Mouse (Mus musculus) gastrocnemius, postnatal 10 days (tissue): ENCODE results near the gene Ngly1. TPM values are rescaled to one million over a fixed set of nuclear protein-coding genes. Genes with fewer than 3 reads are reported as not detected.

Experiments
- DNase-seq: peaks from one replicate; pipeline ENCODE4 v3.0.0; 2021; ENCODE audit warnings: mixed read lengths
- long read RNA-seq, 2 experiments: library from polyadenylated mRNA; stranded (forward); transcript quantifications; one replicate each; pipeline ENCODE4 v2.0.0; 2021
- total RNA-seq, 2 experiments: library from RNA; stranded (reverse); gene quantifications; 2 replicates each; pipeline ENCODE4 v1.2.3; 2021

Ngly1 gene
- total RNA-seq, result 10 to 100 TPM; 44.2 to 46.2 TPM
- long read RNA-seq, experiment 1, transcript Ngly1-201 (12 exons, 2,935 nt), result major isoform, 71 of 95 reads
- long read RNA-seq, experiment 1, partial matches to known transcripts, result 18 of 95 reads
- long read RNA-seq, experiment 1, other reads (novel, unspliced or antisense), result 6 of 95 reads
- long read RNA-seq, experiment 2, transcript Ngly1-201 (12 exons, 2,935 nt), result major isoform, 80 of 100 reads
- long read RNA-seq, experiment 2, partial matches to known transcripts, result 13 of 100 reads
- long read RNA-seq, experiment 2, other reads (novel, unspliced or antisense), result 6 of 100 reads

DNA sequence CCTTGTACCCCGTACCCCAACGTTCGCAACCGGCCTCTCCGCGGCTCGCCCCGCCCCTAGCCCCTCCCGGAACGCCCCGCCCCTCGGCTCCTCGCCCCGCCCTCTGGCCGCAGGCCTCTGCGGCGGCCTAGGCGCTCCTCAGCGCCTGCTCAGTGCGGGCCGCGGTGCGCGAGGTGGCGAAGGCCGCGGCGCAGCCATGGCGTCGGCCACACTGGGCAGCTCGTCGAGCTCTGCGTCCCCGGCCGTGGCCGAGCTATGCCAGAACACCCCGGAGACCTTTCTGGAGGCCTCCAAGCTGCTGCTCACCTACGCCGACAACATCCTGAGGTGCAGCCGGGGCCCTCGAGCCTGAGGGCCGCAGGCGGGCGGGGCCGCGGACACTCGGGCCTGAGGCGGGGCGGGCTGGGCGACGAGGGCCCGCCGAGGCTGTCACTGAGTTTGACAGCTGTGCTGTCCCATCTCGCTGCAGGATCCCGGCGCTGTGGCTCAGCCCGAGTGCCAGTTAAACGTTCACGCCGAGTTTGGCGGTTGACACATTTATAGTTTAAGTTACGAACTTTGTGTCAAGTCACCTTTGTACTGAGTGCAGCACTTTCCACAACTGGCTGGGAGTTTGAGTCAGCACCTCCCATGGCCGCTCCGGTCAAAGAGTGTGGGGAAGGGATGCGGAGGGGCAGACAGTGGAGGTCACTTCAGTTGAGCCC, at the start of gene Ngly1, which contains the start of gene Oxsm:
Ngly1 (plus strand) TSS at position 110 of the 704 bp plus-strand sequence.
Oxsm (minus strand) TSS at position 638 of the 704 bp plus-strand sequence.
- peak; percentile 94 for DNase-seq

DNA sequence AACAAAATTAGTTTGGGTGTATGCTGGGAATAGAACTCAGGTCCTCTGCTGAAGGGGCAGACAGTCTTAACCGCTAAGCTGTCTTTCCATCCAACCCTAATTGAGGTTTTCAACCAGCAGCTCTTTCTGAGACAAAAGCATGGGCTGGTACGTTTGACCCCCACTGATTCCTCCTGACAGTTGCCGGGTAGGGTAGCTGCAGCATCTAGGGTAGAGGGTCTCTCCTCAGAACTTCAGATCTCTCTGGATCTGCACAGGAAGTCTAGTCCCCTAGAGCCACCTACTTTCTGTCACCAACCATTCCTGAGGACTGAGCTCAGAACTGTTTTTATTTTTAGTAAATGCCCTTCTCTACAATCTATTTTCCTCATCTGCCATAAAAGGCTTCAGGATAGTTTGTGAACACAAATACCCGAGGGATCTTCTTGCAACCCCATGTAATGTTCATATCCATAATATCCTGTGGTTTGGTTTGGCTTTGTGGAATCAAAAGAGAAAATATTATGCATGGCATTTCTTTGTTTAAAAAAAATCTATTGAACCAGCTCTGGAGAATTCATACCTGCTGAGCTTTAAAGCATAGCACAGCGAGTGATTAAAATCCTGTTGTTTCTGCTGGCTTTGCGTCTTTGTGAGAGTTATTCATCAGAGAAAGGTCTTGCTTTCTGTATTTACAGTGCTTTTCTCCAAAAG, 48.7 kb upstream of the Ngly1 start:
- no peak for DNase-seq

DNA sequence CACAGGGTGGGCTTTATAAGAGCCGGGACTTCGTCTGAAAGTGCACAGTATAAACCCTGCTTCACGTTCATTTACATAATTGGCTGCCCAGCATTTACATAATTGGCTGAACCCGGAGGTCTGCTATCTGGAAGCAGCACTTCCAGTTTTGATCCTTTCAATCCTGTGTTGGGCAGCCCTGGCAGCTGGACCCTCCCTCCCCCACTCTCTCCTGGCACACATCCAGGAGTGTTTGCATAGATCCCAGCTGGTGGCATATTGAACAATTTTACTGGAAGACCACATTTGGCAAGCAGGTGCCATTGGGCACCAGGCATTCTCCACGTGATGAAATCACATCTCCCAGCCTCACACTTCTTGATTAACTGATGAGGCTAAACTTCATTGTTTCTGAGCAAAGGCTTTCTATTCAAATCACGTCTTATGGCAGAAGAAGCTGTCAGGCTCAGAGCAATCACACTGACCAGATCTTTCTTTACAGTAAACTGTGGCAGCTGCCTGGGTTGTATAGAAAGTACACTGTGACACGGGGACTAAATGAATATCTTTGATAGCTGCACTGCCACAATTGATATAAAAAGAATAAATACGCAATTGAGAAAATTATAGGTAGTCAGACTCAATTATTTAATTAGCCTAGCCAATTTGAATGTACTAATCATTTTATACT, 48.0 kb upstream of the Ngly1 start:
- DNase-seq, result no peak

DNA sequence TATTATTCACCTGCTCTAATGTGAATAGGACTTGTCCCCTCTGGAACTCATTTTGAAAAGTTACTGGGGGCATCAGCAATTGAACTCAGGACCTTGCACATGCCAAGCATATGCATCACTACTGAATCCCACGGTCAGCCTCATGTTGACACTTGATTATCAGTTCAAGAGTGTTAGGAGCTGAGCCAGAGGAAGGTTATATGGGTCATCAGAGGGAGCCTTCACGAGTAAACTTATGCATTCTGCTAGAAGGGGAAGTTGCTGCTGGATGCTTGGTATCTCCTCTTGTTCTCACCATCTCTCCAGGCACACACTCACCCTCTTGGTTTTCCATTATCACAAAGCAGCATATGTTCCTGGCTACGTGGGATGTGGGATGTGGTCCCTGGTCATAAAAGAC, 47.4 kb upstream of the Ngly1 start:
- DNase-seq, result no peak

DNA sequence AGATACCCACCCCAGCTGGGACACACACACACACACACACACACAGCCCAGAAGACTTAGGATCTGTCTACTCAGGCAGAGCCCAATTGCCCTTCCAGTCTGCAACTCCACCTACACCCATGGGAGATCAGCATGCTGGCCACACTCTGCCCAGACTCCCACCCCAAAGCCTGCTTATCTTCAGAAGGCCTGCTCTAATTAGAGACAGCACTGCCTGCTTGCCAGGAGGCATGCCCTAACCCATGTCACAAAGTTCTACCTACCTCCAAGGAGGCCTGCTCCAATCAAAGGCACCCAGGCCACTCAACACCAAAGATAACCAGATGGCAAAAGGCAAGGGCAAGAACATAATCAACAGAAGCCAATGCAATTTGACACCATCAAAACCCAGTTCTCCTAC, 41.4 kb upstream of the Ngly1 start:
- DNase-seq, result no peak

DNA sequence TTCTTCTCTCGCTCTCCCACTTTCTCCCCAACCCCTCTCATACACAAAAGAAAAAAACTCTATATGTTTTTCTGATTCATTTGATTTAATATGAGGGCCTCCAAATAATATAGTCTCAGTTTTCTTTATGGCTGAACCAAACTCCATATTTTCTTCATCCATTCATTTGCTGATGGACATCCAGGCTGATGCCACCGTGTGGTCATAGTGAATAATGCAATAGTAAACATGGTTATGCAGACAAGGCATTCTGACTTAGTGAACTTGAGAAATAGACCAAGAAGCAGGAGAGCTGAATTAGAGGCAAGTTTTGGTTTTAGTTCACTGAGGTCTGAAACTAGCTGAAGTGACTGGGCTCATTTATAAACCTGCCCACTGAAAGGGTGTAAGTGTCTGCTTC, 30.1 kb upstream of the Ngly1 start:
- DNase-seq, result no peak

DNA sequence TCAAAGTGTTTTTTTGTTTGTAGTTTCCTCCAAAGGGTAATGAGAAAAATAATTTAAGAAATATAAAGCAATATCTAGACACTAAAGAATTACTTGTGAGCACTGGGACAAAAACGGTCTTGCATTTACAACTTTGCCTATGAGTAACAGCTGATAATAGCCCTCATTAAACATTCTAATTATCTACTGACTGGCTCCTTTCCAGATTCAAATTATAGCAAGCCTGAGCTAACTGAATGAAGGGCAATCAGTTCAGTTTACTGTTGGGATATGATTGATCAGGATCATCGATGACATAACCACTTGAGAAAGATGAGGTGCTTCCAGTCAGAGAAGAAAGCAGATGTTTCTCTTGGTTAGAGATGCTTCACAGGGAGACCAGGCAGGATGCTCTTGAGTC, 19.7 kb upstream of the Ngly1 start:
- DNase-seq, result no peak

DNA sequence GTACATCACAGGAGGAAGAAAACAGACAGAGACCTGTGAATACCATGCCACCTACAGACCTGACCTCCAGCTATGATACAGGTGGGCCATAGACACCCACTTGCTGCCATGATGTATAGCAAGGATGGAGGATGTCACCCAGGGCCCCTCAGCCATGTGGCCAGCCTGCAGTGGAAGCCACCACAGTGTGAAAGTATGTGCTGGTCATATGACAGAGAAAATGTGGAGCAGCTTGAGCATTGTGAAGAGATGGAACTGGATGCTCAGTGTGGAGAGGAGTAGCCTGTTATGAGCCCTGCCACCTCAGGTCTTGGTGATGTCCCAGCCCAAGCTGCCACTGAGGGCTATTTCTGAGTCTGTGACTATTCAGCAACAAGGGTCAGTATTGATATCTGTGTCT, 18.5 kb upstream of the Ngly1 start:
- DNase-seq, result no peak

DNA sequence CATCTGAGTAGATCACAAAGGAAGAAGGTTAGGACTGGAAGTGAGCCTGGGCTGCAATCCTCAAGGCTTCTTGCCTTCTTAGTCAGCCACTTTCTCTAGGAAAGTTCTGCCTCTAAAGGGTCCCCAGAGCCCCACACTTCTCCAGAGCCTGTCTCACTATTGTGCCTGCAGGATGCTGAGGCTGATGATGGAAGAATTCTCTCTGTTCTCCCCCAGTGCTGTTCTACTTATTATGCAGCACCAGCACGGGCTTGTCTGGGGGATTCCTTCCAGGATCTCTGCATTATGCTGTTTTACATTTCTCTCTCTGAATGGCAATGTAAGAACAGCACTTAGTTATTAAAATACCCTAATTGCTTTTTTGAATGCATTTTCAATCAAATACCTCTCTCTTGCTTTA, 15.6 kb upstream of the Ngly1 start:
- DNase-seq, result no peak

DNA sequence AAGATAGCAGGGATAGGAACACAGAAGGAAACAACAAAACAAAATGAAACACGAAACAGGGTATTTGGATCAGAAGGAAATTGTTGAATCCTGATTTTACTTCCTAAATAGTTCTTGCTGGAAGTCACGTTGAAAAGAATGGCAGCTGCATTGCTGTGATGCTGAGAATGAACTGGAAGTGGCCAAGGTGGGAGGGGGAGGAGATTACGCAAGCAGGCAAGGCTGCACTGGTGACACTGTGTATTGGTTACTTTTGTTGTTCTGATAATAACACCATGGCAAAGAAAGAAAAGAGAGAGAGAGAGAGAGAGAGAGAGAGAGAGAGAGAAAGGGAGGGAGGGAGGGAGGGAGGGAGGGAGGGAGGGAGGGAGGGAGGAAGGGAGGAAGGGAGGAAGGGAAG, 12.6 kb upstream of the Ngly1 start:
- DNase-seq, result no peak

DNA sequence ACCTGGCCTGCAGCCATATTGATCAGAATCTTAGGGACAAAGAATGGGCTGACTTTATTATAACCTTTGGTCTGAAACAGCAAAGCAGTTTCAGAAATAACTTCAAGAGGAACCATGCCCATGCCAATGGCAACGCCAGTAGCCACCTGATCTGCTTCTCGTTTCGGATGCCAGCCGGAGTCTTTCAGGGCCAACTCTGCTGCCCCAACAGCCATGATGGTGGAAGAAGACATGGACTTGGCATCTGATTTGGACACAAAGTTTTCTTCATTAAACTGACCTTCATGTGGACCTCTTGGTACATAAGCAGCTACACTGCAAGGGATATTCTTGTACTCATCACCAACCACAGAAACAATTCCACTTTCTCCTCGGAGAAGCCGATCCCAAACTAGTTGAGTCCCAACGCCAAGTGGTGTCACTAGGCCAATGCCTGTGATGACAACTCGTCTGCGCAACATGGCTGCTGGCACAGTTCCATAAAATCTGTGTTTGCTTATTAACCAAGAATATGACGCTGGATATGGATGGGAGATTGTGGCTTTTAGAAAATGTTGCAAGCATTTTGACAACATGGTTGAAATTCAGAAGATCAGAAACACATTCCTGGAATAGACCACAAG, 6.8 kb upstream of the Ngly1 start:
- DNase-seq, result peak; percentile 6

DNA sequence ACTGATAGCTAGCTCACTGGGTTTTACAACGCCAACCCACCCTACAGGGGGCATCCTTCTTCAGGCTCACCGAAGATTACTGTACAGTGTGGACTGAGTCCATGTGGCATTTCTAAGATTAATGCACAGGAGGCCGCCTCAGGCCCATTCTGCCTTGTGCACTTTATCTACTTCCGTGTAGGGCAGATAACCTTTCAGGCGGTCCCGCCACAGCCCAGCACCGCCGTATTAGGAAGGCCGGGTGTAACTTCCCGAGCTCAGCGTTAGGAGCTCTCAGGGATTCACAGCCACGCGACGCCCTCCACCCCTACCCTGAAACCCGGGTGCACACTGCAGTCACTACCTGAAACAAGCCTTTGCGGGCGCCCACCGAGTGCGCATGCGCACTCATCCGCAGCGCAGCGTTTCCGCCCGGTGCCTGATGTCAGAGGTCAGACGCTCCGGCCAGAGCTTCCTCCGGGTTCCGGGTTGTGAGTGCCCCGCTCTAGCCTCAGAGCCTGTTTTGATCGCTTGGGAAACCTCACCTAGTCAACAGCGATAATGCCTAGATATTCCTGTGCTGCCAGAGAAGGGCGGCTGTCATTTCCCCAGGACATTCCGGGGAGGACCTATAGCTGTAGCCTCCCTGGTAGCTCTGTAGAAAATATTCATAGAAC, 6.0 kb upstream of the Ngly1 start:
- DNase-seq, result peak; percentile 87

DNA sequence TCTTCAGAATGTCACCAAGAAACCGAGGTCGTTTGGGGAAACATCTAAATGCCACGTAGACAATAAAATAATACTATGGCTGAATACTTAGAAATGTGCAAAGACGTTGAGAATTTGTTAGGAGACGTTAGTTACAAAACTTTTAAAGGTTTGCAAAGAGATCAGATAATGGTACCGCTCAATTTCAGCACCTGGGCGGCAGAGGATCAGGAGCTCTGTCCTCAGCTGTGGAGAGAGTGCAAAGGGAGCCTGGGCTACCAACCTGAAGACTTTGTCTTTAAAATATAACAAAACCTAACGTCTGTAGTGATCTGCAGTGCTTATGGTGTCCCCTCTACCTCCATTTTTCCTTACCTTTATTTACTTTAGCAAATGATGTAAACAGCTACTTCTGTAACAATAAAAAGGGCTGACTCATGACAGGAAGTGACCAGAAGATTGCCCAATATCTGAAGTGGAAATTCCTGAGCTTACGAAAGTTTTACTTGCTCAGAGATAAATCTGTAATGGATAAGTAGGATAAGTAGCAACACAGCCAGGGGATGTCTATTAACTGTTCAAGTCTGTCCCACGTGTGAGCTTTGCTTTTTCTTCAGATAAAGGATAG, 5.4 kb upstream of the Ngly1 start:
- no peak for DNase-seq

DNA sequence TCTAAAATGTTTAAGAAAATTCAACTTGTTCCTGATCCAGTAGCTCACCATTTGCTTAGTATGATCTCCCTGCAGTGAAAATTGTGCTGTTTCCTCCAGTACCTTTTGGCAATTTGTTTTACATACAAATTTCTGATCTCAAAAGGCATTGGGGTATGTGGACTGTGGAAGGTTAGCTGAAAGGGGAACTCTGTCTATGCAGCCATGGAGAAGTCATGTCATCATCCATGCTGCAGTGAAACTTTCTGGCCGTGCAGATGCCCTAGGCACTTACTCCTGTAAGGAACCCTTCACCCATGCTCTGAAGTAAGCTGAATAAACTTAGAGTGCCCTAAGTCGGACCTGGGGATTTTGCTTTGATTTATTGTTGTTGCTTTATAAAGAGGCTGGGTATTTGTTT, 4.7 kb upstream of the Ngly1 start:
- no peak for DNase-seq

DNA sequence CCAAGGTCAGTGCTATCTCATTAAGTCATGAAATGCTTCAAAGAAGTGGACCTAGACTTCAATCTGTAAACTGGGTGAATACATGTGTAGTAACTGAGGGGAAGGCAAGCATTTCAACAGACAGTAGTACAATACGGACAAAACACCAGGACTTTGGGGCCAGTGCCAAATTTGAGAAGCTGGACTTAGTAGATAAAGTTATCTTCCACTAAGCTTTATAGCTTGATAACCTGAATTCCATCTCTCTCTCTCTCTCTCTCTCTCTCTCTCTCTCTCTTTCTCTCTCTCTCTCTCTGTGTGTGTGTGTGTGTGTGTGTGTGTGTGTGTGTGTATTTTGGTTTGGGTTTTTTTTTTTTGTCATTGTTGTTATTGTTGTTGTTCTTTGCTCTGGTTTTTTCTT, 4.0 kb upstream of the Ngly1 start:
- no peak for DNase-seq

DNA sequence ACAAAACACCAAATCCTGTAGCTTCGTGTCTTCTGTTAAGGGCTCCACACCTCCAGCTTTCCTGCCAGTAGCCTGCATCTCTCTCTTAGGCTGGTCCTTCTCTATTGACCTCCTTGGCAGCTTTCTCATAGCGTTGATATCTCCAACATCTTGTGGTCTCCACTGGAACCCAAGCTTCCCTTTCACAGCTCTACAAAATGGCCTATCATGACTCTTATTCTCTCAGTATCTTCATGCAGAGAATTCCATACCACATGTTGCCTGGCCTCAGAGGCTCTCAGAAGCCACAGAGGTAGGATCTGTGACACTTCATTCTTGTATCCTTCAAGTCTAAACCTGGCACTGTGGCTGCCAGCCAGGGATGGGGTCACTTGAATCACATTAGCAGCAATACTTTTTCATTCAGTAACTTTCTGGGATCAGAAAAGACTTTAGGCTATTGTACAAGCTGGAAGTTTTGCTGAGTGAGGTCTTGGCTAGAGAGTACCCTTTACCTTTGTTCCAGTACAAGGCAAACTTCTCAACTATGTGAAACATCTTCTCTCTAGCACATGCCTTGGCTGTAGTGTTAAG, 2.7 kb upstream of the Ngly1 start:
- DNase-seq, result no peak

DNA sequence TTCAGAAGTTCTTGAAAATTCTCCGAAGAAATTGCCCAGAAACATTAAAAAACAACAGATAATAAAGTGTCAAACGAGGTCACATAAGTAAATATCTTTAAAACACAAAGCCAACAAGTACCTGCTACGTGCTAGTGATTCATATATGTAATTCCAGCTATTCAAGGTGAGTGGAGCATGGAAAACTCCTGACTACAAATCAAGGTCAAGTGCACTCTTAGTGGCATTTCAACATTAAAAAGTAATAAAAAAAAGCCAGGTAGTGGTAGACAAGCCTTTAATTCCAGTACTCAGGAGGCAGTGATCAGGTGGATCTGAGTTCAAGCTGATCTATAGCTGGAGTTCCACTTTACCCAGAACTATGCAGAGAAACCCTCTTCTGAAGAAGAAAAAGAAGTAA, 945 bp upstream of the Ngly1 start:
- DNase-seq, result no peak

DNA sequence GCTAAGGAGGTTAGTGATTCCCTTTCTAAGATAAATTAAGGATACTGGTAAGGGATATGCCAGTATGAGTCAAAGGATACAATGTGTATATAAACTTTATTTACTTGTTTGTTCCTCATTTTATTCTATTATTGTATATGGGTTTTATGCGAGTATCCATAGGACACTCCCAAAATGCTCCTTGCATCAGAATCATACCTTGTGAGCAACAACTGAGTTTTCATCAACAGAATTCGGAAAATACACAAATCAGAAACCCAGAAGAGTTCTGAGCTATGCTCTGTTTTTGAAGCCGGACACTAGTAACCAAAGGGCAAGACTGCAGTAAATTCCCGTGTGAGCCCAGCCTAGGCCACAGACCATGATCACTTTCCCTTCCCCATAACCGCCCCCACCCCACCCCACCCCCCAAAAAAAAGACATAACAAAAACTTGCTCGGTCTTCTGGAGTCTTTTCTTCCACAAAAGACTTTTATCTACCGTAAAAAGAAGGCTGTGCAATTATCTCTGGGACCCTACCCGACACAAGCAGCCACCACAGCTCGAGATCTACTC, 400 bp upstream of the Ngly1 start:
- DNase-seq, result no peak

DNA sequence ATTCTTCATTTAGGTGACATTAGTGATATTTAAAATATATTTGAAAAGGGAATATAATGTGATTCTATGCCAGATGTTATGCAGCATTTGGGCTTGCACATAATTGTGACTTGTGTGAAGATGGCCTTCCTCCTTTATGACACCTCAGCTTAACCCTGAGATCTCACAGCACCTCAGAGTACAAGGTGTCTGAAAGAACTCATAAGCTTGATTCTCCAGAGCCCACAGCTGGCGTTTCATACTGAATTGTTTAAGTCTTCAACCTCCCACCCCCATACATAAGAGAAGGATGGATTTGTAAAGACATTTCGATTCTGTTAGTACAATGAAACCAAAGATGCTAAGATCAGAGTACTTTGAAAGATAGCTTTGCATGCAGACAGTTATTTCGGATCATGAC, 1.0 kb downstream of the Ngly1 start:
- DNase-seq, result no peak

DNA sequence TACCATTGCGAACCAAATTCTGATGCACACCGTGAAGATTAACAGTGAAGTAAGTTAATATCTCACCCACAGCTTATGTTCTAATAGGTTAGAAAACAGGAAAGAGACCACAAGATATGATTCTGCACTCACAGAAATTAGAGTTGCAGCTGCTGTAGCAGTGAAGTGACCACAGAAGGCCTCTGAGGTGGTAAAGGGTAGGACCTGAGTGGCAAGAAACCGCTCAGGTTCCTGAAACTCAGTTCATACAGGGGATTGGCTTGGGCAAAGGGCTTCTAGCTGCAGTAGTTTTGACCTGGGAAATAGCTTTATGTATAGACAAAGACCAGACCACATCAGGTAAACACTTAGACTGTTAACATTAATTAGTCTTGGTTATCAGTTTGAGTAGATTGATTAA, 6.7 kb downstream of the Ngly1 start:
- no peak for DNase-seq

DNA sequence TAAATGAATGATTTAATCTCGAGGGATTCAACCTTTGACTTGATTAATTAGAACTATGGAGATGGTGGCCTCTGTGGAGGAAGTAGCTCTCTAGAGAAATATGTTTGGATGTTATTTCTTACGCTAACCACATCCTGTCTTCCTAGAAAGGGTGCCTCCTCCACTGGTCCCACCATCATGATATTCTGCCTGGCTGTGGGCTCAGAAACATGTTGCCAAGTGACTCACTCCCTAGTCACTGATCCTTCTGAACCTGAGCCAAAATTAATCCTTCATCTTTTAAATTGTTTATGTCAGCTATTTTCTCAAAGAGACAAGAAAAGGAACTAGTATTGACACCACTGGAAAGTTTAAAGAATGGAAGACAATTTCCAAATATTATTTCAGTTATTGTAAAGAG, 7.1 kb downstream of the Ngly1 start:
- DNase-seq, result no peak
